Mouse (Mus musculus) embryonic facial prominence, embryonic 11.5 days (tissue): ENCODE results near the gene Adamts7. TPM values are rescaled to one million over a fixed set of nuclear protein-coding genes. Genes with fewer than 3 reads are reported as not detected.

Source experiments
- ATAC-seq: fragments of 200-750 bp; cut with Nextera tagmentation; replicated peaks from 2 replicates; pipeline ENCODE4 v1.8.0; 2017; ENCODE audit warnings: low read depth; ENCODE audit not compliant: insufficient number of reproducible peaks, low FRiP score, low TSS enrichment
- DNase-seq: peaks from one replicate; pipeline ENCODE4 v3.0.0-alpha.2; 2015; ENCODE audit warnings: low spot score
- H3K27ac ChIP-seq: fragments of 300-500 bp; sonication (generic); replicated peaks from 2 replicates; pipeline ENCODE4 v1.5.1; 2014; ENCODE audit warnings: mild to moderate bottlenecking, low read depth, low read length, control low read depth
- H3K27me3 ChIP-seq: fragments of 300-500 bp; sonication (generic); 2 replicates; pipeline ENCODE4 v1.6.1; 2014; ENCODE audit warnings: mild to moderate bottlenecking, low read length, moderate library complexity, mixed read lengths; ENCODE audit not compliant: control insufficient read depth, insufficient read depth
- H3K36me3 ChIP-seq: fragments of 300-500 bp; sonication (generic); replicated peaks from 2 replicates; pipeline ENCODE4 v1.6.1; 2014; ENCODE audit warnings: low read depth, mild to moderate bottlenecking, low read length, moderate library complexity, mixed read lengths; ENCODE audit not compliant: control insufficient read depth, insufficient read depth
- H3K4me1 ChIP-seq: fragments of 300-500 bp; sonication (generic); 2 replicates; pipeline ENCODE4 v1.6.1; 2014; ENCODE audit warnings: low read length, mixed read lengths; ENCODE audit not compliant: control insufficient read depth, insufficient read depth
- H3K4me2 ChIP-seq: fragments of 300-500 bp; sonication (generic); 2 replicates; pipeline ENCODE4 v1.6.1; 2014; ENCODE audit warnings: low read depth, mild to moderate bottlenecking, control low read depth, low read length, moderate library complexity
- H3K4me3 ChIP-seq: fragments of 300-500 bp; sonication (generic); 2 replicates; pipeline ENCODE4 v1.5.1; 2014; ENCODE audit warnings: low read depth, low read length, control low read depth
- H3K9ac ChIP-seq: fragments of 300-500 bp; sonication (generic); replicated peaks from 2 replicates; pipeline ENCODE4 v1.6.1; 2014; ENCODE audit warnings: mild to moderate bottlenecking, control low read depth, low read length
- H3K9me3 ChIP-seq: fragments of 300-500 bp; sonication (generic); replicated peaks from 2 replicates; pipeline ENCODE4 v1.6.1; 2016; ENCODE audit warnings: mild to moderate bottlenecking, low read length, inconsistent platforms, mixed read lengths; ENCODE audit not compliant: control insufficient read depth
- WGBS: fragments of 180-500 bp; shearing (Covaris S2); extraction: QIAGEN DNeasy Blood & Tissue Kit; methylation state at CpG from one replicate; pipeline ENCODE4 v1.1.7; 2014; 5-methylcytosine and 5-hydroxymethylcytosine counted together
- polyA plus RNA-seq: library from polyadenylated mRNA; unstranded; fragments of >200 nt; fragmentation: Nextera tagmentation; extraction: Ambion mirVana; gene quantifications from 2 replicates; pipeline ENCODE4 v1.2.1, GENCODE M21; 2014

The Adamts7 gene
- polyA plus RNA-seq, 1 experiment from 2014 or later = 8.4 TPM

- H3K4me3 ChIP-seq = no peak overlapping the region
- H3K9ac ChIP-seq = no peak overlapping the region
- H3K36me3 ChIP-seq = no peaks in the 10 kb centered on the region
- WGBS = 34% methylated on average over 11 of the region's 11 CpGs
- H3K9me3 ChIP-seq = no peaks in the 10 kb centered on the region
- no peak overlapping the region for H3K27ac ChIP-seq
- no peaks in the 10 kb centered on the region for H3K4me1 ChIP-seq
- peak; percentile 61; the same call in 1 of the 2 replicates for ATAC-seq
- DNase-seq = no peak
- no peaks in the 10 kb centered on the region for H3K27me3 ChIP-seq
- H3K4me2 ChIP-seq = no peak overlapping the region
These were observed 38.6 kb upstream of the Adamts7 start for GRCm38 (mm10) chr9:90124156-90124872.

GRCm38 (mm10) chr9:90124873-90125245 lies 38.0 kb upstream of the Adamts7 start:
- 36% methylated on average over 8 of the region's 8 CpGs for WGBS
- ATAC-seq = no peak
- DNase-seq = peak; percentile 19
- Histone ChIP-seq H3K4me2 (no peak overlapping the region), H3K9ac (no peak overlapping the region), H3K9me3 (no peaks in the 10 kb centered on the region), H3K36me3 (no peaks in the 10 kb centered on the region), H3K27me3 (no peaks in the 10 kb centered on the region), H3K4me3 (no peak overlapping the region), H3K27ac (no peak overlapping the region), H3K4me1 (no peaks in the 10 kb centered on the region)

- no peaks in the 10 kb centered on the region for H3K9me3 ChIP-seq
- peak overlapping the region; percentile 33; the same call in 1 of the 2 replicates for H3K4me2 ChIP-seq
- DNase-seq (peak; percentile 11), ATAC-seq (no peak)
- H3K4me3 ChIP-seq = 0 out of 2 replicates have a peak overlapping the region, but pooled peaks have one; percentile 6
- H3K9ac ChIP-seq = no peak overlapping the region
- WGBS = 17% methylated on average over 7 of the region's 7 CpGs
- no peaks in the 10 kb centered on the region for H3K4me1 ChIP-seq
- no peaks in the 10 kb centered on the region for H3K36me3 ChIP-seq
- H3K27ac ChIP-seq = no peak overlapping the region
- no peaks in the 10 kb centered on the region for H3K27me3 ChIP-seq
These were observed 37.3 kb upstream of the Adamts7 start for GRCm38 (mm10) chr9:90125416-90126099.

GRCm38 (mm10) chr9:90126260-90127010 lies 36.4 kb upstream of the Adamts7 start:
- H3K9me3 ChIP-seq = no peaks in the 10 kb centered on the region
- H3K4me3 ChIP-seq = 0 out of 2 replicates have a peak overlapping the region, but pooled peaks have one; percentile 6
- no peaks in the 10 kb centered on the region for H3K4me1 ChIP-seq
- under 1% methylated on average over 30 of the region's 30 CpGs for WGBS
- peak overlapping the region; percentile 33 for H3K4me2 ChIP-seq
- H3K9ac ChIP-seq = no peak overlapping the region
- peak; percentile 89 for DNase-seq
- no peaks in the 10 kb centered on the region for H3K27me3 ChIP-seq
- ATAC-seq = peak; percentile 49; the same call in 1 of the 2 replicates
- no peak overlapping the region for H3K27ac ChIP-seq
- no peaks in the 10 kb centered on the region for H3K36me3 ChIP-seq

- Histone ChIP-seq H3K36me3 (no peaks in the 10 kb centered on the region), H3K27me3 (no peaks in the 10 kb centered on the region), H3K27ac (no peak overlapping the region), H3K9me3 (no peaks in the 10 kb centered on the region), H3K4me3 (no peak overlapping the region), H3K9ac (no peak overlapping the region), H3K4me2 (no peak overlapping the region), H3K4me1 (no peaks in the 10 kb centered on the region)
- DNase-seq (no peak), ATAC-seq (no peak)
- 66% methylated on average over 6 of the region's 6 CpGs for WGBS
These were observed 35.7 kb upstream of the Adamts7 start for GRCm38 (mm10) chr9:90127146-90127545.

- Histone ChIP-seq H3K4me3 (no peak overlapping the region), H3K27me3 (no peaks in the 10 kb centered on the region), H3K27ac (no peak overlapping the region), H3K4me2 (no peak overlapping the region), H3K9me3 (no peaks in the 10 kb centered on the region), H3K36me3 (no peaks in the 10 kb centered on the region), H3K4me1 (no peaks in the 10 kb centered on the region), H3K9ac (no peak overlapping the region)
- DNase-seq = no peak
- 81% methylated on average over 6 of the region's 6 CpGs for WGBS
- no peak for ATAC-seq
These were observed 34.1 kb upstream of the Adamts7 start for GRCm38 (mm10) chr9:90128636-90129201.

GRCm38 (mm10) chr9:90133562-90134355 lies 29.1 kb upstream of the Adamts7 start:
- DNase-seq = no peak
- Histone ChIP-seq H3K4me2 (no peak overlapping the region), H3K9me3 (no peaks in the 10 kb centered on the region), H3K36me3 (no peaks in the 10 kb centered on the region), H3K27me3 (no peaks in the 10 kb centered on the region), H3K4me1 (no peaks in the 10 kb centered on the region), H3K9ac (no peak overlapping the region), H3K27ac (no peak overlapping the region), H3K4me3 (no peak overlapping the region)
- 66% methylated on average over 7 of the region's 7 CpGs for WGBS
- no peak for ATAC-seq
